Mouse (Mus musculus) gastrocnemius, postnatal 36 days (tissue): ENCODE results near the gene Abca2. TPM values are rescaled to one million over a fixed set of nuclear protein-coding genes. Genes with fewer than 3 reads are reported as not detected.
"Not testable (repeated sequence)": the region's sequence is repeated elsewhere in the genome, so short reads cannot be mapped to it uniquely, and the experiment has no call there.

Experiments used
- DNase-seq, 2 experiments: peaks; one replicate each; pipeline ENCODE4 v3.0.0; 2022
- intact Hi-C: fragments of 180-260 bp; cut with DNase I; formaldehyde crosslinking; loops from one replicate; pipeline ENCODE4 v1.15.1; 2025
- long read RNA-seq, 2 experiments: library from polyadenylated mRNA; stranded (forward); transcript quantifications; one replicate each; pipeline ENCODE4 v2.0.0; 2021
- total RNA-seq, 2 experiments: library from RNA; stranded (reverse); gene quantifications; 2 replicates each; pipeline ENCODE4 v1.2.3; 2021

Abca2 gene
- total RNA-seq: 10 to 100 TPM; 12.3 to 16.5 TPM
- long read RNA-seq, experiment 1, partial matches to known transcripts: 10 of 11 reads
- long read RNA-seq, experiment 1, other reads (novel, unspliced or antisense): 1 of 11 reads
- long read RNA-seq, experiment 2, partial matches to known transcripts: 2 of 3 reads
- long read RNA-seq, experiment 2, other reads (novel, unspliced or antisense): 1 of 3 reads

GRCm38 (mm10) chr2:25428442-25429236 is at the start of gene Abca2:
Gene Abca2, plus strand, starts transcription at chr2:25428703.
- intact Hi-C loops: loop anchor here (5.0 kb wide), 1 partner anchor 51 kb away; no protein-coding TSS in a partner anchor
- peak; percentile 90 for DNase-seq

GRCm38 (mm10) chr2:25384492-25384891 is 44.0 kb upstream of the Abca2 start:
- no peak for DNase-seq
- intact Hi-C loops: no loop called here

- intact Hi-C loops: no loop called here
- DNase-seq: no peak
These were observed 37.2 kb upstream of the Abca2 start for GRCm38 (mm10) chr2:25391266-25391665.

- DNase-seq: peak; percentile 62 to 72
- intact Hi-C loops: no loop called here
These were observed 34.0 kb upstream of the Abca2 start for GRCm38 (mm10) chr2:25394281-25395221.

GRCm38 (mm10) chr2:25395721-25396596 is 32.5 kb upstream of the Abca2 start, which contains the start of gene Entpd2:
Gene Entpd2, plus strand, starts transcription at chr2:25395874.
- intact Hi-C loops: no loop called here

GRCm38 (mm10) chr2:25396597-25396983 is 31.9 kb upstream of the Abca2 start:
- intact Hi-C loops: no loop called here
- peak in 1 of 2 experiments; percentile 30 for DNase-seq

More at GRCm38 (mm10) chr2:25395721-25396596, 32.5 kb upstream of the Abca2 start, which contains the start of gene Entpd2:
- peak in 1 of 2 experiments; percentile 15 for DNase-seq

- intact Hi-C loops: no loop called here
- DNase-seq: no peak
These were observed 31.5 kb upstream of the Abca2 start for GRCm38 (mm10) chr2:25397010-25397409.

GRCm38 (mm10) chr2:25398065-25398464 is 30.4 kb upstream of the Abca2 start:
- DNase-seq: no peak
- intact Hi-C loops: no loop called here

- no peak for DNase-seq
- intact Hi-C loops: no loop called here
These were observed 29.5 kb upstream of the Abca2 start, which contains the start of gene Npdc1 for GRCm38 (mm10) chr2:25399051-25399450. Gene Npdc1, plus strand, starts transcription at chr2:25399351.

- intact Hi-C loops: loop anchor here (2.0 kb wide), 1 partner anchor 23 kb away; no protein-coding TSS in a partner anchor
- peak; percentile 47 to 64 for DNase-seq
These were observed 28.2 kb upstream of the Abca2 start for GRCm38 (mm10) chr2:25400291-25400690.

- intact Hi-C loops: loop anchor here (2.0 kb wide), 1 partner anchor 24 kb away; no protein-coding TSS in a partner anchor
- peak; percentile 60 to 61 for DNase-seq
These were observed 27.7 kb upstream of the Abca2 start for GRCm38 (mm10) chr2:25400764-25401163.

GRCm38 (mm10) chr2:25402377-25402971 is 26.0 kb upstream of the Abca2 start:
- intact Hi-C loops: no loop called here

GRCm38 (mm10) chr2:25402972-25403601 is 25.4 kb upstream of the Abca2 start:
- intact Hi-C loops: no loop called here
- DNase-seq: peak; percentile 53 to 66

More at GRCm38 (mm10) chr2:25402377-25402971, 26.0 kb upstream of the Abca2 start:
- peak in 1 of 2 experiments; percentile 34 for DNase-seq

- DNase-seq: no peak
- intact Hi-C loops: no loop called here
These were observed 24.5 kb upstream of the Abca2 start for GRCm38 (mm10) chr2:25403994-25404393.

- intact Hi-C loops: no loop called here
- DNase-seq: no peak
These were observed 19.6 kb upstream of the Abca2 start for GRCm38 (mm10) chr2:25408908-25409307.

GRCm38 (mm10) chr2:25413436-25413835 is 15.1 kb upstream of the Abca2 start:
- intact Hi-C loops: loop anchor here (5.0 kb wide), 1 partner anchor 36 kb away; no protein-coding TSS in a partner anchor
- not testable (repeated sequence) for DNase-seq

- DNase-seq: peak in 1 of 2 experiments; percentile 46
- intact Hi-C loops: no loop called here
These were observed 11.1 kb upstream of the Abca2 start for GRCm38 (mm10) chr2:25417426-25417825.

- intact Hi-C loops: loop anchor here (2.0 to 5.0 kb wide), 3 partner anchors 61 to 155 kb away; partner anchors contain the start of gene Phpt1
- no peak for DNase-seq
These were observed 6.6 kb upstream of the Abca2 start for GRCm38 (mm10) chr2:25421896-25422295.
